Mouse (Mus musculus) megakaryocyte-erythroid progenitor cell, adult 5-6 weeks (primary cell): ENCODE measurements around the gene Dnttip1. TPM values are rescaled to one million over a fixed set of nuclear protein-coding genes. Genes with fewer than 3 reads are reported as not detected.
A peak's percentile ranks its signal among the peaks of the same experiment; 100 is the strongest.

Experiments used
- ATAC-seq: replicated peaks from 2 replicates; pipeline ENCODE4 v1.8.0; 2016; ENCODE audit warnings: mild to moderate bottlenecking, inconsistent platforms; ENCODE audit not compliant: severe bottlenecking, poor library complexity, low FRiP score, low TSS enrichment
- total RNA-seq, 2 experiments: library from RNA; stranded (forward) in 1 of 2; stranded (reverse) in 1 of 2; fragments of 200-1000, 215-1000 nt in 1 of 2; fragments of >200 nt in 1 of 2; fragmentation: Nextera tagmentation in 1 of 2; gene quantifications; 2 replicates each; pipeline ENCODE4 v1.2.3; 2014 to 2017

The Dnttip1 gene
- total RNA-seq, 2 experiments from 2014 or later = 26.2 to 37.2 TPM

DNA sequence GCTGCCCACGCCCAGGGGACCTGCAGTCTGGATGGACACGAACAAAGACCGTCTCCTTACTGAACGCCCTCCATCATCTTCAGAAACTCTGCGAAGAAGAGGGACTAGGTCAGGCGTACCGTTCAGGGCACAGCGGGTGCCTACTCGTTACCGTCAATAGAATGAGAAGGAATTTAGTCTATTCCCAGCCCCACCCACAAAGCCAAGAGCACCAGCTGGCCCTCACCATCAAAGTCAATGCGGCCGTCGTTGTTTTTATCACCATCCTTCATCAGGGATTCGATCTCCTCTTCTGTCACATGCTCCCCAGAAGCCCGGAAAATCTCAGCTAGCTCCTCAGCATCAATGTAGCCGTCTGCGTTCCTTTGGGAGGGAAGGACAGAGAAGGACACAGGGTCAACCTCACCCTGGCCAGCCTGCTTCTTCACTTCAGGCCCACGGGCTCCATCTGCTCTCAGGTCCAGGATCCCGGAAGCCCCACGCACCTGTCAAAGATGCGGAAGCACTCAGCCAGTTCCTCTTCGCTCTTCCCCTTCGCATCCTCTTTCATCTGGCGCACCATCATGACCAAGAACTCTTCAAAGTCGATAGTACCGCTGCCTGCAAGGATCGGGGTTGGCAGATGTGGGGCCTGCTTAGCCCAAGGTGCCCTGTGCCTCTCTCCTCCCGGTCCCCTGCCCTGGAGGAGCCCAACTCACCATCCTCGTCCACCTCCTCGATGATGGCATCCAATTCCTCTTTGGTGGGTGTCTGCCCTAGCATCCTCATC is 31.6 kb downstream of the Dnttip1 start:
- no peak for ATAC-seq

DNA sequence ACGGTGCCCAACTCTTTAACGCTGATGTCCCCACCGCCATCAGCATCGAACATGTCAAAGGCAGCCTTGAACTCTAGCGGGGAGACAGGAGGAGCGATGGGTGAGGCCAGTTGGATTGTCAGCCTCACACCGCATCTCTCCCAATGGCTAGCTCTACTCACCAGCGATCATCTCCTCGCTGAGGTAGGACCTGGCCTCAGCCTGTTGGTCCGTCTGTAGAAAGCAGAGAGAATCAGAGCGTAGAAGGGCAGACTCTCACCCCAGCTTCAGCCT is 32.2 kb downstream of the Dnttip1 start:
- no peak for ATAC-seq

DNA sequence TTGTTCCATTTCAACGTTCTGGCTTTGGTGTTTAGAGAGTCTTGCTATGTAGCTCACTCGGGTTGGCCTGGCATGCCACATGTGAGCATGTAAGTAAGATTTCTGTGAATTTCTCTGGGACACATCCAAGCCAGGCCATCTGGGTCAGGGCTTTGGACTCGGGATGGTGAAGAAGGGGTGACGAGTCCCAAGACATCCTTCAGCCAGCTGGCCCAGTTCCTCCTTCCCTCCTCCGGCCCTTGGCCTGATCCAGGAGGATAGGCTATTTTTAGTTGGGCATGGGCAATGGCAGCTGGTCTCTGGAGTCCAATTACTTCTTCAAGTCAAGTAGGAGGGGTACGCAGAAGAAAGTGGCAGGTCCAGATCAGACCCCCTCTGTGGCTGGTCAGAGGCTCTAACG is 33.0 kb downstream of the Dnttip1 start:
- ATAC-seq = no peak

DNA sequence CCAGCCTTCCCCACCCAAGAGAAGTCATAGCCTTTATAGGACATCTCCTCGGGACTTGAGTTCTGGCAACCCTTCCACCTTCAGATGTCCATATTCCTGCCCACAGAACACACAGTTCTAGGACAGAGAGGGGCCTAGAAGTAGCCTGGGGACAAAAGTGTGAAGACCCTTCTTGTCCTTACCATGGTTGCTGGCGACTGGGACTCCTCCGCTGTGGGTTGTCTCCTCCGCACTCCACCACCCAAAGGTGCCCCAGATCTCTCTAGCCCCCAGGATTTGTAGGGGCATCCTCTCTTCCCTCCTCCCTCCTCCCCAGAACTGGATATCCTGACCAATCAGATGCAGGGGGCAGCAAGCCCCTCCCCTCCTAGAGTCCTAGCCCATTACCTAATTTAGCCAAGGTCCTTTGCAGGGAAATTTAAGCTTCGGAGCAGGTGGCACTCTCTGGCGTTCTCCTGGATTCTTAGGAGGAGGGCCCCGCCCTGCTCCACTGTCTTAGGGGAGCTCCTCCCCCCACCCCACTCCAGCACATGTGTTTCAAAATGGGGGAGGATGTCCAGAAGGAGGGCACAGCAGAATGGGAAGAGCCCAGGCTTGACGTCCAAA is 33.8 kb downstream of the Dnttip1 start, which contains the start of gene Tnnc2:
TSS of gene Tnnc2 (minus strand) at position 487 of the 606 bp plus-strand sequence.
- no peak for ATAC-seq

DNA sequence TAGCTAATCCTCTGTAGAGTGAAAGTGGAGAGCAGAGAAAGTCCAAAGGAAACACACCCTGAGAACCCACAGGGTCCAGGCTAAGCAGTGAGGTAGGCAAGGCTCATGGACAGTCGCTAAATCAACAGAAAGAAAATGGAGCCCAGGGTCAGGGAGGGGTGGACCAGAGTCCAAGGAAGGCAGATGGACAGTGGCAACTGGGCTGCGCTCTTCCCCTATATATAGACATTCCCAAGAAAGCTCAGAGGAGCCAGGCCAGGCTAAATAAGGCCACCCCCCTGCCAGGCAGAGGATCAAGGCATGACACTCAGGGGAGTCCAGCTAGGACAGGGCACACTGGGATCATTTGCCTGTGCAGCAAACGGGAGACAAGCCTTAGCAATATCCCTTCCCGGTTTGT is 36.1 kb downstream of the Dnttip1 start:
- ATAC-seq = no peak

DNA sequence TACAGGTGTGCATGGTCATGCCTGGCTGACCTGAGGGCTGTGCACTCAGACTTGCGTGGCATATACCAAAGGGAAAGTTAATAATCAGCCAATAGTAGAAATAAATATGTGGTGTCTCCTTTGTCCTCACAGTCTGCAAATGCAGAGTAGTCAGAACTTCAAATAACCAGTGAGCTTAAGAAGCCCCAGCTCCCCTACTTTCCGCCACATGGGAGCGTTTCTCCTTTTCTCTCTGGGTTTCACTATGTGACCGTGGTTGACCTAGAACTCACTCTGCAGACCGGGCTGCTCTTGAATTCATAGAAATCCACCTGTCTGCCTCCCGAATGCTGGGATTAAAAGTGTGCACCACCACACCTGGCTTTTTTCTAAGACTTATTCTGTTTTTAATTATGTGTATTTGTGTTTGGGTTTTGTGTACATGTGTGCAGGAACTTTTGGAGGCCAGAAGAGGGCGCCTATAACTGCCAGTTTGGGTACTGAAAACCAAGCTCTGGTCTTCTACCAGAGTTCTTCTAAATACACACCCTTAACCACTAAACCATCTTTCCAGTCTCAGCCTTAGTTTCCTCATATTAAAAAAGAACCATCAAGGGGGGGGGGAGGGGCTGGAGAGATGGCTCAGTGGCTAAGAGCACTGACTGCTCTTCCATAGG is 38.3 kb downstream of the Dnttip1 start:
- ATAC-seq = no peak

DNA sequence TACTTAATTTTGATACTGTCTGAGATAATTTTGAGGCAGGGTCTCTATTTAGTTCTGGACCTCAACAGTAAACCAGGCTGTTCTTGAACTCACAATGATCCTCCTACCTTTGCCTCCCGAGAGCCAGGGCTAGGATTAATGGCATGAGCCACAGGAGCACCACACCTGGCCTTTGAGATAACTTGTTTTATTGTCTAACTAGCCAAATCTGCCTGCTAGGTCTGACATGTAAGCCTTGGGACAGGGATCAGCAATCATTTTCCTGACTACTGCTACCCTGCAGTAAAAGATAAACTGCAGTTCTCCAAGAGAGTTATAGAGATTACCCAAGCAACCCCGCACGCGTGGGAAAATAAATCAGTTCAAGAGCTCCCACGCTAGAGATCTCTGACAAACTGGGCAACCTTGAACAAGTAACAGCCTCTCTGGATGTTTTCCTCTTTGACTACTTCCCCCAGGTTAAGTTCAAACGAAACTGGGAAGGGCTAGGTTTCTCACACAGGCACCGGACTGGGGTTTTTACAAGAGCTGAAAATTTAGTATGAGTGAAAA is 39.2 kb downstream of the Dnttip1 start:
- ATAC-seq = peak; percentile 48

DNA sequence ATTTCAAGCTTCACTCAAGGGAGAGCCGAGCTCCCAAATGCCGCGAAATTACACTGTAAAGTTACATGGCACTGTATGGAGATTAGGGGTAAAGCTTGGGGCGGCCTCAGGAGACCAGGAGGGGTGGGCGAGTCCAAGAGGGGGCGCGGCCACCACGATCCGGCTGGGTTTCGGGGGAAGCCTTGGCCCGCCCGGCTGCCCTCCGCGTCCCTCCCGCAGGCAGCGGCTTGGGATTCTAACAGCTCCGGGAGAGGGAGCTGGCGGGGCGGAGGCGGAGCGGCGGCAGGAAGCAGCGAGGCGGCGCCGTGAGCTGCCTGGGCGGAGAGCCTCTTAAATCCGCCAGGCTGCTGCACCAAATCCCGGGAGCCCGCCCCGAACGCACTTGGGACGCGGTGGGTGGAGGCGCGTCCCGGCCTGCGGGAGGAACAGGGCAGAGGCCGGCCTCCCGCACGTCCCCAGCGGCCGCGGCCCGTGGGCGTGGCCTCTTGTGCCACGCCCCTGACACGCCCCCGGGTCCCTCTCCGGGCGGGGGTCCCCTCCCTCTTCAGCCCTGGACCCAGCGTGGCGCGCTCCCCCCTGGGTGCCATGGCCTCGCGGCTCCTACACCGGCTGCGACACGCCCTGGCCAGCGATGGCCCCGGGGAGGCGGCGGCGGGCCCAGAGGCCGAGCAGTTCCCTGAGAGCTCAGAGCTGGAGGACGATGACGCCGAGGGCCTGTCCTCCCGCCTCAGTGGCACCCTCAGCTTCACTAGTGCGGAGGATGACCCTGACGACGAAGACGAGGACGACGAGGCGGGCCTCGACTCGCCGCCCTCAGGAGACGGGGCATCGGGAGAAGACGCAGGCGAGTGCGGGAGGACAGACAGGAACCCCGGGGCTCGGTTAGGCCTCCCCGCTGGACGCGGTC is 40.0 kb downstream of the Dnttip1 start, which contains the start of gene Snx21:
TSS of gene Snx21 (plus strand) at position 343 of the 907 bp plus-strand sequence.
- peak; percentile 58 for ATAC-seq

DNA sequence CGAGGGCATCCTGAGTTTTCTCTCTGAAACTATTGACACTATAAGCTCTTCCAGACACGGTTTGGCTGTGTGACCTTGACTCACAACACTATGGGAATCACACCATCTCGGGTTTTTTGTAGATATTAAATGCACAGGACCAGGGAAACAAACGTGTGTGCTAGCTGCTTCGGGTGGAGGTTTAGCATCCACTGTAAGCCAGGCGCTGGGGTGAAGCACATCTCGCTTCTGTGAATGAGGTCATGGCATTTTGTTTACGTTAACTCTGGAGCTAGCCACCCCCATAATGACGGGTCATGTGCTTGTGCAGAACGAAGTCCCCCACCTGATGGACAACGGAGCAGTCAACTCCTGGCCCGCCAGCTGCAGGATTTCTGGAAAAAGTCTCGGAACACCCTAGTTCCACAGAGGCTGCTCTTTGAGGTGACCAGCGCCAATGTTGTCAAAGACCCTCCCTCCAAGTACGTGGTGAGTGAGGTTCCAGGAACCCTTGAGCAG is 40.7 kb downstream of the Dnttip1 start:
- ATAC-seq = no peak

DNA sequence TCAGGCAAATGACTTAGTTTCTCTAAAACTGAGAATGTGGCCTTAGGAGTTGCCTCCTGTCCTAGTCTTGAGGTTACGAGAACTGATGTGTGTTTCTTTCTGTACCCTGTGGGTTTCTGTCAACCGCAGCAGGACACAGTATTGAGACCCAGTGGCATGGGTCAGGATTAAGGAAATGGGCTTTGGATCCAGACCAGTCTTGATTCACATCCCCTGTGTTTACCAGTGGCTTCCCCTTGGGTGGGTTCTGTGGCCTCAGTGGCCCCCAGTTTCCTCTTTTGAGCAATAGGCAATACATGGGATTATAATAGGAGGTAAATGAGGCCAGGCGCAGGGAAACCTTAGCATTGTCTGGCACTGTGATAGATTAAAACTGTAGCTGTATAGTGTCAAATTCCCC is 41.2 kb downstream of the Dnttip1 start:
- no peak for ATAC-seq

DNA sequence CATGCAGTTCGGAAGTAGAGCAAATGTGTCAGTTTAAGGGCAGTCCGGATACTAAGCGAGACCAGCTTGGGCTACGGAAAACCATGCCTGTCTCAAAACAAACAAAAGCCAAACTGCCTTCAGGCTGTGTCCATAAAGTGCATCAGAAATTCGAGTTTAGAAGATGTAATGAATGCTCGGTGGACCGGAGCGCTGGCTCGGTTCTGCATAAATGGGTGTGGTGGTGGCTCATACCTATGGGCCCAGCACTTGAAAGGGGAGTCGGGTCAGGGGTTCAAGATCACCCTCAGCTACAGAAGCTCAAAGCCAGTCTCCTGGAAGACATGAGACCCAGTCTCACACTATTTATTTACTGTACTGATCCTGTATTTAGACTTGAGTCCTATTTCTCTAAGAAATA is 42.0 kb downstream of the Dnttip1 start:
- ATAC-seq = no peak

DNA sequence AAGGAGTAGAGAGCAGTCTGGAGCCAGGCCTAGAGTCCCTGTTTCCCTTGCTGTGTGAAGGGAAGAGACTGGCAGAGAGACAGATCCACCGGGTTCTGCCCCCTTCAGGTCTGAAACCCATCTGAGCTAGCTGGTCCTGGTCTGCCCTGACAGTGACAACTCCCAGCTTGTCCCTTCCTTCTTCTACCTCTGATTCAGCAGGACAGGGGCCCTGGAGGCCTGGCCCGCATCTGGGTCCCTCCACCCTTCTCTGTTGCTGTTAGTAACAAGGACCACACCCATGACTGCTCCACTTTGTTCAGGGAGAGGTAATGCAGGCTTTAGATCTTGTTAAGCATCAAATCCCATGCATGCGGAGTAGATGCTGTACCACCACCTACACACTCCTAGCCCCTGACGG is 42.6 kb downstream of the Dnttip1 start:
- ATAC-seq = no peak

DNA sequence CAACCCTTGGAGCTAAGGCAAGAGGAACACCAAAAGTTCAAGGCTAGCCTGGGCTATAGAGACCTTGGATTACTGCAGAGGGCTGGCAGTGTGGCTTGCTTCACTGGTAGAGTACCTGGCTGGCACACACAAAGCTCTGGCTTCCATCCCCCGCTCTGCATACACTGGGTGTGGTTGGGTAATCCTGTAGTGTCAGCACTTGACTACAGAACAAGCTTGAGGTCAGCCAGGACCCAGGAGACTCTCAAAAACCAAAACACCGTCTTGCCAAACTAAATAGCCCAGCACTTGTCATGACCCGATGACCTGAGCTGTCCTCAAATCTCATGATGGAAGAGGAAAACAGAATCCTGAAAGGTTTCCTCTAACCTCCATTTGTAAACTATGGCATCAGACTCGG is 44.7 kb downstream of the Dnttip1 start:
- ATAC-seq = no peak

DNA sequence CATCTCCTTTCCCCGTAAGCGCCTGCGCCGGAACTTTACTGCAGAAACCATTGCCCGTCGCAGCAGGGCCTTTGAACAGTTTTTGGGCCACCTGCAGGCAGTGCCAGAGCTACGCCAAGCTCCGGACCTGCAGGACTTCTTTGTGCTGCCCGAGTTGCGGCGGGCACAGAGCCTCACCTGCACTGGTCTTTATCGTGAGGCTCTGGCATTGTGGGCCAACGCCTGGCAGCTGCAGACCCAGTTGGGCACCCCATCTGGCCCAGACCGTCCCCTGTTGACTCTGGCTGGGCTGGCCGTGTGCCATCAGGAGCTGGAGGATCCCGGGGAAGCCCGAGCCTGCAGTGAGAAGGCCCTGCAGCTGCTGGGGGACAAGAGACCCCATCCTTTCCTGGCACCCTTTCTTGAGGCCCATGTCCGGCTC is 46.1 kb downstream of the Dnttip1 start:
- no peak for ATAC-seq

DNA sequence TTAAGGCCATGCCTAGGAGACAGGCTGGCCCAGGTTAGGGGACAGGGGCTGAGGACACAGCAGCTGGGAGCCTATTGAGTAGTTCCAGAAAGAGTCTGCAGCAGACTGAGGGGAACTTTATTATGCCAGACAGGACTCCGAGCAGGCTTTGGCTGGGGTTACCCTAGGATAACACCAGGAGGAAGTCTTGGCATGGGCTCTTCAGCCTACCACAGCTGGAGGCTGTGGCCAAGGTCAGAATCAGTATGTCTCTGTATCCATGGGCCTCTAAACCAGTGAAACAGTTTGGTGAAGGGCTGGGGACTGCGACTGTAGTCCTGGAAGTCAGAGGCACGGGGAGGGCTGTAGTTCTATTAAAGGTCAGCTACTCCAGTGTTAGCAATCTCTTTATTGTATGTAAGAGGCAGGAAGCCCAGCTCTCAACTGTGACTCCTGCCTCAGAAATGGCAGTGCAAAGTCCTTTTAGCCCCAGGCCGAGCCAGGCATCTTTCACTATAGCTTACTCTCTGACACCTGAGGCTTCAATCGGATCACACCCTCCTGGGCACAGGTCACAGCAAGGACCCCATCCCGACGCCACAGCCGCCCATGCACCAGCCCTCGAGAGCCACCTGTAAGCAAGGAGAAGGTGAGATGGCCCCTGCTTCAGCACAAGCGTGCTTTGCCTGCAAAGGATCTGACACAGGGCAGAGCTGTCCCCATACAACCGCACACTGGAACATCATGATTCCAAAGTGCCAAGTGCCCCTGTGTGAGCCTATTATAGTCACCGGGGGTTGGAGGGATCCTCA is 46.8 kb downstream of the Dnttip1 start:
- no peak for ATAC-seq

DNA sequence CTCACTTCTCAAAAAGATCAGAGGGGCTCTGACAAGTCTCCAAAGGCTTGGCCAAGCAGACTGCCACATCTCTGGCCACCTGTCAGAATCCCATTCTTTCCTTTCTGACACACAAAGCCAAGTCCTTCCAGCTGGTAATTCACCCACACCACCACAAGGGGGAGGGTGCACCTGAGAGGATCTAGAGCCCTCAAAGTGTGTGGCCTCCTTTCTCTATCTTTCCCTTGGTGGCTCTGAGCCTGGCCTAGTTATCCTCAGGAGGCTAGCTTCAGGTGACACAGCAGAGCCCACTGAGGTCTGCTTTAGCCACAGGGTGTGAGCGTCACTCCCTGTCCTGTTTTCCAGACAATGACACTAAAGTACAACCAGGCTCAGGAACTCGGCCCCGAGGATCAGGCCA is 47.5 kb downstream of the Dnttip1 start:
- ATAC-seq = peak; percentile 58

DNA sequence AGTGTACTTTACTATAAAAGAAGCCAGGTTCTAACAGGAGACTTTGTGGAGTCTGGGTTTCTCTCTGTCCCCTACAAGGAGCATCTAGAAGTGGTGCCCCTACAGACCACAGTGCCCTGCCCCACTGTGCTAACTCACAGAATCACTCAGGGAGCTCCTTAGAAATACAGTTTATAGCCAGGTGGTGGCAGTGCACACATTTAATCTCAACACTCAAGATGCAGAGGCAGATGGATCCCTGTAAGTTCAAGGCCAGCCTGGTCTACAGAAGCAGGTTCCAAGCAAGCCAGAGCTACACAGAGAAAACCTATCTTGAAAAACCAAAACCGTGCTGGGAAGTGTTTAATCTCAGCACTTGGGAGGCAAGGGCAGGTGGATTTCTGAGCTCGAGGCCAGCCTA is 48.0 kb downstream of the Dnttip1 start:
- peak; percentile 49 for ATAC-seq

DNA sequence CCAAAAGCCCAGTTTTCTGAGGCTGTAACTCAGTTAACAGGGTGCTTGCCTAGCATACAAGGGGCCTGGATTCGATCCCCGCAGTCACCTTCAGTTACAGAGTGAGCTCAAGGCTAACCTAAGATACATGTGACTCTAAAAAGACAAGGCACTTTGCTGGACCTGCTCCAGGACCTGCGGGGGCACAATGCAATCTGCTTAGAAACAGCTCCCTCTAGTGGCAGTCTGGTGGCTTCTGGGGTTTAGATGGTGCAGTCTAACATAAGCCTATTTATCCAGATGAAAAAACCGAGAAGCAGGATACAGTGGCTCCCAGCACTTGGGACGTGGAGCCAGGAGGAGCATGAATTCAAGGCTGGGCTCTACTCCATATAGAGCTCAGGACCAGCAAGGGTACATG is 48.5 kb downstream of the Dnttip1 start:
- peak; percentile 68 for ATAC-seq

DNA sequence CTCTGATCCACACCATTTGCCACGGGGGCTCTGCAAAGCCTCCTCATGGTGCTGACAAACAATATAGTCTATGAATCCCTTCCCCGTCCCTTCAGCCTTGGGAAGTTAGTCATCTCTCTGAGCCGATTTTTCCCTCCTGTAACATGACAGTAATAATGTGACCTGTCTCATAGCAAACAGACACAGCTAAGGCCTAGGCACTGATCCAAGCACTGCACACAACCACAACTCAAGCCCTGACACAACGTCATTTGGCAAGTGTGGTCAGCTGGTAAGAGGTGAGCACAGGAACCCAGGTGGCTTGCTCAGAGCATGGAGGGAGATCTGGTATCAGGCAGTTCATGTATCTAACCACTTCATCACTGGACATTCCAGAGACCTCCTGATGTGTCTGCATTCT is 50.1 kb downstream of the Dnttip1 start:
- ATAC-seq = no peak
